Mouse (Mus musculus): ENCODE measurements around the gene Lrrc4c. TPM values are rescaled to one million over a fixed set of nuclear protein-coding genes. Genes with fewer than 3 reads are reported as not detected.

Lrrc4c gene
- polyA plus RNA-seq, 1 experiment from 2014 or later, result 0.49 TPM

DNA sequence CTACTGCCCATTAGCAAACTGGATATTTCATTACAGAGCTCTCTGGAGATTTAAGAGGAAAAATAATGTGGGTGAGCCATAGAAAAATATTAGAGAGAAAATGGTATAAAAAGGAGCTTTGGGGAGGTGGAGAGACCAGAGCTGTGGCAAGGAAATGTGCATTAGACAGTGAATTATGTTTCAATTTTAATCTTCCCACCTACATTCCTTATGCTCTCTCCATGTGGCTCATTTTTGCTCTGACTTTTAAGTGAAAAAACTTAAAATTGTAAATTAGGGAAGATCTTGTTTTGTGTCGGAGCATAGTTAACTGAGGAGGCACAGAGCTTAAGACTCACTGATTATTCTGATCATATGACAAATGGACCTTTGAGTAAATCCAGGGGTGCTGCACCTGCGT lies 399.4 kb downstream of the Lrrc4c start:
- Histone ChIP-seq H3K36me3 (ENCODE audit: control insufficient read depth, insufficient read depth, low read length) (no peaks in the 10 kb centered on the region), H3K9me3 (ENCODE audit: control insufficient read depth, low read length) (no peaks in the 10 kb centered on the region), H3K4me1 (replicated peaks; ENCODE audit: control insufficient read depth, insufficient read depth, low read length) (no peaks in the 10 kb centered on the region), H3K9ac (ENCODE audit: low read length) (no peak overlapping the region), H3K4me2 (ENCODE audit: low read depth, low read length) (no peak overlapping the region), H3K27me3 (ENCODE audit: control insufficient read depth, insufficient read depth, low read depth, low read length) (no peaks in the 10 kb centered on the region), H3K4me3 (ENCODE audit: low read length) (no peak overlapping the region), H3K27ac (ENCODE audit: low read length) (no peak overlapping the region)
- WGBS, result 68% methylated on average over 2 of the region's 2 CpGs
- ATAC-seq (ENCODE audit: low read depth), result no peak

DNA sequence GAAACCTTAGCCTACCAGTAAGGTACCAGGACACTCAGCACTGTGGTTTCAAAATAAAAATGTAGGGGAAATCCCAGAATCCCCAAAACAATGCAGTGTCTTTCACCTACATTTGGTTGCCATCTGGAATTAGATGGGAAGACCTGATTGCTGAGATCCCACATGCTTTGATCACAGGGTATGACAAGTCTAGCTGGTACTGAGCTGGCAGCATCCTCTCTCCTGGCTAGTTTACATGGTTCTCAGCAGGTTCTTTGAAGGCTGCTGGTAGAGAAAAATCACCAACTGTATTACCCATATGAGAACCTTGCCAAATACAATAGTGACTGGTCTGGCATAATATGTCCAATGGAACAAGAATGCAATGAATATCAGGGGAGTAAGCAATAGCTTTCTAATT lies 405.4 kb downstream of the Lrrc4c start:
- H3K27ac ChIP-seq (ENCODE audit: low read length), result no peak overlapping the region
- H3K9ac ChIP-seq (ENCODE audit: low read length), result no peak overlapping the region
- H3K4me1 ChIP-seq (replicated peaks; ENCODE audit: control insufficient read depth, insufficient read depth, low read length), result no peaks in the 10 kb centered on the region
- H3K4me2 ChIP-seq (ENCODE audit: low read depth, low read length), result no peak overlapping the region
- H3K4me3 ChIP-seq (ENCODE audit: low read length), result no peak overlapping the region
- ATAC-seq (ENCODE audit: low read depth), result no peak
- no peaks in the 10 kb centered on the region for H3K9me3 ChIP-seq (ENCODE audit: control insufficient read depth, low read length)
- H3K36me3 ChIP-seq (ENCODE audit: control insufficient read depth, insufficient read depth, low read length), result no peaks in the 10 kb centered on the region
- H3K27me3 ChIP-seq (ENCODE audit: control insufficient read depth, insufficient read depth, low read depth, low read length), result no peaks in the 10 kb centered on the region

DNA sequence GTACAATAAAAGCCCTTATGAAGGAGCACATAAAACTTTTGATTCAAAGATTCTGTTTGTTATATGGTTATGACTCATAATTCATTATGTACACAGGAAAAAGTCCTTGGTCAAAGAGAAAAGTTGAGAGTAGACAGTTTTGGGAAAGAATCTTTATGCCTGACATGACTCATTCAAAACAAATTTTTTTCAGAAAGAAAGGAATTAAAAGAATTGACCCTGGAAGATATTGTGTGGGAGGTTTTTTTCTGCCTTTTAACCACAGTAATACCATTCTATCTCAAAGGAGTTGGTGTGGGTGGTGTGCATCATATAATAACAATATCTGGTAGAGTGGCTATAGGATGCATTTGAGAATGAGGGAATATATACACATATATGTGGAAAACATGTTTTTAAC lies 418.1 kb downstream of the Lrrc4c start:
- no peaks in the 10 kb centered on the region for H3K4me1 ChIP-seq (replicated peaks; ENCODE audit: control insufficient read depth, insufficient read depth, low read length)
- H3K4me3 ChIP-seq (ENCODE audit: low read length), result no peak overlapping the region
- H3K9ac ChIP-seq (ENCODE audit: low read length), result no peak overlapping the region
- no peak overlapping the region for H3K27ac ChIP-seq (ENCODE audit: low read length)
- ATAC-seq (ENCODE audit: low read depth), result no peak
- H3K4me2 ChIP-seq (ENCODE audit: low read depth, low read length), result no peak overlapping the region
- no peaks in the 10 kb centered on the region for H3K27me3 ChIP-seq (ENCODE audit: control insufficient read depth, insufficient read depth, low read depth, low read length)
- H3K9me3 ChIP-seq (ENCODE audit: control insufficient read depth, low read length), result no peaks in the 10 kb centered on the region
- H3K36me3 ChIP-seq (ENCODE audit: control insufficient read depth, insufficient read depth, low read length), result no peaks in the 10 kb centered on the region

DNA sequence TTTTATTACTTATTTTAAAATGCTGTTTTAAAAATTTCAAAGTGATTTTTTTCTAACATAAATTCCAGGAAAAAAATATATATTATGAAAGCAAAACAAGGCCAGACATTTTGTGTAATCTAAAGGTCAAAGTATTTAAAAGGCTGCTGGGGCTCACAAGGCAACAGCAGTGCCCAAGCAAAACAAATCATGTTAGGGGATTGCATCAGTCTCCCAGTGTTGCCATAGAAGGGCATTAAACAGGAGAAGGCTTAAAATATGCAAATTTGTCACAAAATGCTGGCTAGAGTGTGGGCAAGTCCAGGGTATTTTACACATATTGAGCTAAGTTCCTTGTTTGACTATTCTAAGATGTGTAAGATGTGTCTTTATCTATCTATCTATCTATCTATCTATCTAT lies 437.1 kb downstream of the Lrrc4c start:
- Histone ChIP-seq H3K27me3 (ENCODE audit: control insufficient read depth, insufficient read depth, low read depth, low read length) (no peaks in the 10 kb centered on the region), H3K4me1 (replicated peaks; ENCODE audit: control insufficient read depth, insufficient read depth, low read length) (no peaks in the 10 kb centered on the region), H3K4me2 (ENCODE audit: low read depth, low read length) (no peak overlapping the region), H3K9me3 (ENCODE audit: control insufficient read depth, low read length) (no peaks in the 10 kb centered on the region), H3K27ac (ENCODE audit: low read length) (no peak overlapping the region), H3K9ac (ENCODE audit: low read length) (no peak overlapping the region), H3K4me3 (ENCODE audit: low read length) (no peak overlapping the region), H3K36me3 (ENCODE audit: control insufficient read depth, insufficient read depth, low read length) (no peaks in the 10 kb centered on the region)
- no peak for ATAC-seq (ENCODE audit: low read depth)

DNA sequence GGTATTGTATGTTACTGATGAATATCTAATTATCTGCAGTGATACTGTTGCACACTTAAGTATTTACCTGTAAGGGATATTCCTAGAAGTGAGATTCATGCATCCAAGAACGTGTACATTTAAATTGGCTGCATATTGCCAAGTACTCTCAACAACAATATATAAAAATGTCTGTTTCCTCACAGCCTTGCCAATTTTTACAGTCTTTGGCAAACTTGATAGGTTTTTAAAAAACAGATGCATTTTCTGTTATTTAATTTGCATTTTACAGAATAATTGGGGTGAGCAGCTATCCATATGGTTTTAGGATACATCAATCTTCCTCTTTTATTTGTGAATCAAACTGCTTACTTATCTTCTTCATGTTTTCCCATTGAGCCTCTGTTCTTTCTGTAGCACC lies 439.7 kb downstream of the Lrrc4c start:
- 53% methylated on average over 1 of the region's 1 CpGs for WGBS
- no peaks in the 10 kb centered on the region for H3K36me3 ChIP-seq (ENCODE audit: control insufficient read depth, insufficient read depth, low read length)
- no peaks in the 10 kb centered on the region for H3K27me3 ChIP-seq (ENCODE audit: control insufficient read depth, insufficient read depth, low read depth, low read length)
- ATAC-seq (ENCODE audit: low read depth), result no peak
- H3K27ac ChIP-seq (ENCODE audit: low read length), result no peak overlapping the region
- no peak overlapping the region for H3K9ac ChIP-seq (ENCODE audit: low read length)
- no peaks in the 10 kb centered on the region for H3K4me1 ChIP-seq (replicated peaks; ENCODE audit: control insufficient read depth, insufficient read depth, low read length)
- H3K4me3 ChIP-seq (ENCODE audit: low read length), result no peak overlapping the region
- H3K4me2 ChIP-seq (ENCODE audit: low read depth, low read length), result no peak overlapping the region
- no peaks in the 10 kb centered on the region for H3K9me3 ChIP-seq (ENCODE audit: control insufficient read depth, low read length)

DNA sequence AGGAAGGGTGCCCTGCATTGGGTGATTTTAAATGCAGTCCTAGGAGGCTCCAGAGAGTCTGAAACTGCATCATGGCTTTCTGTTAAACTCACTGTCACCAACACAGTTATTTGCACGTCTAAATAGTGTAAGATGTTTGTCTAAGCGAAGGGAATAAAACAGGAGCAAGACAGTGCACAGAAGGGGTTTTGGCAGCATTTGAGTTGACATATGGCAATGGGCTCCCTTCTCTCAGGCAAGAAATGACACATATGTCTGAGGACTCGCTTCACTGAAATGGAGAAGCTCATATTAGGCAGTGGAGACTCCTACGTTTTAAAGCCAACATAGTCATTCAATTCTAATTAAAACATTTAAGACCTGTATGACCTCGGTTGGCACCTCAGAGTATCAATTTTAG lies 445.6 kb downstream of the Lrrc4c start:
- H3K9ac ChIP-seq (ENCODE audit: low read length), result no peak overlapping the region
- no peak overlapping the region for H3K4me3 ChIP-seq (ENCODE audit: low read length)
- no peaks in the 10 kb centered on the region for H3K9me3 ChIP-seq (ENCODE audit: control insufficient read depth, low read length)
- no peaks in the 10 kb centered on the region for H3K27me3 ChIP-seq (ENCODE audit: control insufficient read depth, insufficient read depth, low read depth, low read length)
- no peak overlapping the region for H3K27ac ChIP-seq (ENCODE audit: low read length)
- no peaks in the 10 kb centered on the region for H3K36me3 ChIP-seq (ENCODE audit: control insufficient read depth, insufficient read depth, low read length)
- 61% methylated on average over 5 of the region's 5 CpGs for WGBS
- H3K4me1 ChIP-seq (replicated peaks; ENCODE audit: control insufficient read depth, insufficient read depth, low read length), result no peaks in the 10 kb centered on the region
- H3K4me2 ChIP-seq (ENCODE audit: low read depth, low read length), result no peak overlapping the region
- ATAC-seq (ENCODE audit: low read depth), result no peak

DNA sequence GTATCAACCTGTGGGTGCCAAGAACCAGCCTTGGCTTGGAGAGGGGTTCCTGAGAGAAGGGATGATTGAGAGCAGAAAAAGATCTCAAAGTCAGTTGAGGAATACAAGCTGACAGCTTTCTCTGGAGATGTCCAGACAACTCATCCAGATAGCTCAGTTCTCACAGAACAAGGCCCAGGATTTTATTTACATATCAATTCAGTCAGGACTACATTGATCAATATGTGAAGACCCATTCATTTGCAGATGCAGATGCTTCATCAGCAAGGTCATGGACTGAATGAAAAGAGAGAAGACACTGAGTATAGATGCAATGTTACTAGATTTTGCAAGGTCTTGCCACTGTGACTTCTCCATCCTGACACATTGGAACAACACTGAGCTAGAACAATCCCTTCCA lies 457.4 kb downstream of the Lrrc4c start:
- Histone ChIP-seq H3K4me3 (ENCODE audit: low read length) (no peak overlapping the region), H3K9ac (ENCODE audit: low read length) (no peak overlapping the region), H3K27ac (ENCODE audit: low read length) (no peak overlapping the region), H3K27me3 (ENCODE audit: control insufficient read depth, insufficient read depth, low read depth, low read length) (no peaks in the 10 kb centered on the region), H3K4me2 (ENCODE audit: low read depth, low read length) (no peak overlapping the region), H3K36me3 (ENCODE audit: control insufficient read depth, insufficient read depth, low read length) (no peaks in the 10 kb centered on the region), H3K9me3 (ENCODE audit: control insufficient read depth, low read length) (no peaks in the 10 kb centered on the region), H3K4me1 (replicated peaks; ENCODE audit: control insufficient read depth, insufficient read depth, low read length) (no peaks in the 10 kb centered on the region)
- no peak for ATAC-seq (ENCODE audit: low read depth)

DNA sequence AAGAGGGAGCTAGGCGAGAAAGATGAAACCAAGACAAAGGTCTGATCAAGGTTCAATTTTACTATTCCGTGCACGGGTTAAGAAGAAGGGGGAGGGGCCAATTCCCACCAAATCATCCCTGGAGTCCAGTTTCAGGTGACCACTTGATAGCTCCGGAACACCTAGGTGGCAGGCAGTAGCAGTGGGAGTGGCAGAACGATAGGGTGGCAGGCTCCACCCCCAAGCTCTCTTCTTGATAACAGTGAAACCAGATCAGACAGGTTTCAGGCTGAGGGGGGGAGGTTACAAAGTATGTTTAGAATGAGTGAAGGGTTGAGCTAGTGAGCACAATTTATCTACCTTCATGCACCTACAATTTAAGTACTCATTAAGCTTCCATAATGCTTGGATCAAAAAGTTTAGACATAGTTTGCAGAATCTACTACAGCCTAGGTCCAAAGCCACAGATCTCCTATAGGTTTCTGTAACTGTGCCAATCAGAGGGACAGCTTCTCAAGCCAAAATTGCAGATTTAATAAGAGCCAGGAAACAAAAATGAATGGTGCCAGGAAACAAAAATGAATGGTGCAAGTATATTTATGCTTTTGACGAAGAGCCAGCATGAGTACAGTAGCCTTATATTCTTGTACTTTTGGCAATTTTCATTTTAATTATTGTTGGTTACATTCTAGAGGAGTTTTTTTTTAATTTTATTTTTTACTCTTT lies 478.9 kb downstream of the Lrrc4c start:
- 0 out of 2 replicates have a peak, but pooled peaks have one; percentile 26 for ATAC-seq (ENCODE audit: low read depth)
- no peaks in the 10 kb centered on the region for H3K36me3 ChIP-seq (ENCODE audit: control insufficient read depth, insufficient read depth, low read length)
- 28% methylated on average over 6 of the region's 6 CpGs for whole genome bisulfite sequencing

DNA sequence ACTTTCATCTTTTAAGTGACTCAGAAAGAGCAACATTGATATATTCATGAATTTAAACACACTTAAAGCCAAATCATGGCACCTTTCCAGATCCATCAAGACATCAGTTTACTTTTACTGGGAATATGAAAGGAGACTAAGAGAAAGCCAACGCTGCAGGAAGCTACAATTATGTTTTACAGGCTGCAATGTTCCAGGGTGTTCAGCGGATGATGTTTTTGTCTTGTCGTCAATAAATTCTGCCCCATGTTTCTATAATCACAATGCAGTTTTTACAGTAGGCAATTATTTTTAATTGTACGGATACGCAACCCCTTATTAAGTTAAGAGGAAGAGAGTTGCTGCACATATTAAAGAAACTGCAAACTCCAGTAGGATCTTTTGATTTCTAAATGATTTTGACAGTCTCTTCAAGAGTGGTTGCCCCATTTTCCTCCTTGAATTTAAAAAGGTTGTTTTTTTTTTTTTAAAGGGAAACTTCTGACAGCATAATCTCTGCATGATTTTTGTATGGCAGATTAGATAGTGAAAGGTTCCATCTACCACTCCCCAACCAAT lies 532.9 kb downstream of the Lrrc4c start:
- Histone ChIP-seq H3K27me3 (ENCODE audit: control insufficient read depth, insufficient read depth, low read depth, low read length) (no peaks in the 10 kb centered on the region), H3K27ac (ENCODE audit: low read length) (no peak overlapping the region), H3K4me1 (replicated peaks; ENCODE audit: control insufficient read depth, insufficient read depth, low read length) (no peaks in the 10 kb centered on the region), H3K36me3 (ENCODE audit: control insufficient read depth, insufficient read depth, low read length) (no peaks in the 10 kb centered on the region), H3K9me3 (ENCODE audit: control insufficient read depth, low read length) (no peaks in the 10 kb centered on the region), H3K4me2 (ENCODE audit: low read depth, low read length) (no peak overlapping the region), H3K4me3 (ENCODE audit: low read length) (no peak overlapping the region), H3K9ac (ENCODE audit: low read length) (no peak overlapping the region)
- ATAC-seq (ENCODE audit: low read depth), result no peak
- 78% methylated on average over 5 of the region's 5 CpGs for WGBS

More for the DNA sequence above, 478.9 kb downstream of the Lrrc4c start:
- no peak overlapping the region for H3K4me3 ChIP-seq (ENCODE audit: low read length)
- no peaks in the 10 kb centered on the region for H3K27me3 ChIP-seq (ENCODE audit: control insufficient read depth, insufficient read depth, low read depth, low read length)
- H3K27ac ChIP-seq (ENCODE audit: low read length), result no peak overlapping the region
- H3K9ac ChIP-seq (ENCODE audit: low read length), result no peak overlapping the region
- no peak overlapping the region for H3K4me2 ChIP-seq (ENCODE audit: low read depth, low read length)
- H3K4me1 ChIP-seq (replicated peaks; ENCODE audit: control insufficient read depth, insufficient read depth, low read length), result no peaks in the 10 kb centered on the region
- no peaks in the 10 kb centered on the region for H3K9me3 ChIP-seq (ENCODE audit: control insufficient read depth, low read length)

DNA sequence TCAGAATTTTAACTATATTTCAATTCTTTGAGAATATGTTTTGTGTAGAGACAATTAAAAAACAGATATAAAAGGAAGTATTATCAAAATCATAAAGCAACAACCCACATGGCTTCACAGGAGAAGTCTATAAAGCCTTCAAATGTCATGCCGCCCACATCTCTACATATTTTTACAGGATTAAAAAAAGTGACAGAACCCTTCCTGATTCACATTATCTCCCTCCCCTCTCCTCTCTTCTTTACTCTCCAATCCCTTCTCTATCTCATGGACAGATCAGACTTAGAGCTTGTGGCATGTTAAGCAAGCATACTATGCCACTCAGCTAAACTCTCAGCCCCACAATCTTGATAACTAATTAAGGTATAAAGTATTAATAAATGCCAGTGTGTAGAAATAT lies 535.8 kb downstream of the Lrrc4c start:
- WGBS, result 85% methylated on average over 1 of the region's 1 CpGs
- Histone ChIP-seq H3K4me2 (ENCODE audit: low read depth, low read length) (no peak overlapping the region), H3K9ac (ENCODE audit: low read length) (no peak overlapping the region), H3K9me3 (ENCODE audit: control insufficient read depth, low read length) (no peaks in the 10 kb centered on the region), H3K36me3 (ENCODE audit: control insufficient read depth, insufficient read depth, low read length) (no peaks in the 10 kb centered on the region), H3K4me3 (ENCODE audit: low read length) (no peak overlapping the region), H3K4me1 (replicated peaks; ENCODE audit: control insufficient read depth, insufficient read depth, low read length) (no peaks in the 10 kb centered on the region), H3K27ac (ENCODE audit: low read length) (no peak overlapping the region), H3K27me3 (ENCODE audit: control insufficient read depth, insufficient read depth, low read depth, low read length) (no peaks in the 10 kb centered on the region)
- ATAC-seq (ENCODE audit: low read depth), result no peak

Measured in lung, embryonic 16.5 days (tissue).